Mouse (Mus musculus) megakaryocyte, embryonic 14.5 days (primary cell): ENCODE results near the gene Pom121l2. TPM values are rescaled to one million over a fixed set of nuclear protein-coding genes. Genes with fewer than 3 reads are reported as not detected.

Experiments
- H3K27me3 ChIP-seq: replicated peaks from 2 replicates; pipeline ENCODE3; 2012; ENCODE audit warnings: inconsistent platforms
- H3K36me3 ChIP-seq: replicated peaks from 2 replicates; pipeline ENCODE3; 2012; ENCODE audit warnings: low read length, inconsistent platforms, mixed read lengths
- H3K4me1 ChIP-seq: 2 replicates; pipeline ENCODE4 v1.6.1; 2012; ENCODE audit warnings: inconsistent platforms
- H3K4me3 ChIP-seq: replicated peaks from 2 replicates; pipeline ENCODE3; 2012; ENCODE audit warnings: moderate library complexity, mild to moderate bottlenecking, inconsistent platforms
- H3K9me3 ChIP-seq: 2 replicates; pipeline ENCODE4 v1.6.1; 2012; ENCODE audit warnings: inconsistent platforms
- FLI1 ChIP-seq: IDR thresholded peaks from 2 replicates; pipeline ENCODE4 v1.6.1; 2012; ENCODE audit warnings: low read length, inconsistent platforms, mixed read lengths
- GATA1 ChIP-seq: IDR thresholded peaks from 3 replicates; pipeline ENCODE4 v1.6.1; 2012; ENCODE audit warnings: mixed read lengths, low read length, inconsistent platforms, borderline replicate concordance
- polyA plus RNA-seq: library from polyadenylated mRNA; stranded (reverse); fragments of >175 nt; gene quantifications from 2 replicates; pipeline ENCODE4 v1.2.3, GENCODE M21; 2012; ENCODE audit warnings: low replicate concordance; ENCODE audit not compliant: insufficient read depth

The Pom121l2 gene
- not detected in 2 replicates for polyA plus RNA-seq

GRCm38 (mm10) chr13:21980981-21981802 lies at the start of gene Pom121l2:
Gene Pom121l2, plus strand, starts transcription at chr13:21981194.
- Histone ChIP-seq H3K4me1 (peaks cover 22% of the 10 kb centered on the region), H3K36me3 (no peaks in the 10 kb centered on the region), H3K27me3 (peaks cover 74% of the 10 kb centered on the region), H3K4me3 (peak within 1 kb of the TSS; percentile 87), H3K9me3 (peaks cover 5% of the 10 kb centered on the region; the same call in 1 of the 2 replicates)
- TF ChIP-seq FLI1: no peak
- no peak for TF ChIP-seq GATA1

DNA sequence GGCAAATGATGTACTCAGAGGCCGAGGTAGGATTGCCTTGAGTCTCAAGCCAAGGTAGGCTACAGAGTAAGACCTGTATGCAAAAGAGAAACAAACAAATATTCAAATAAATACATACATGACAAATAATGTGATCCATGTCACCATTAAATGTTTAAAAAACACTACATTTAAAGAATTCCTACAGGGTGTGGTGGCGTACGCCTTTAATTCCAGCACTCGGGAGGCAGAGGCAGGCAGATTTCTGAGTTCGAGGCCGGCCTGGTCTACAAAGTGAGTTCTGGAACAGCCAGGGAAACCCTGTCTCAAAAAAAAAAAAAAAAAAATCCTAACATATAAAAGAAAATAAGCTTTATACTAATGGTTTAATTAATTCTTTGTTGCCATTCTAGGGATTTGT lies 49.3 kb upstream of the Pom121l2 start:
- Histone ChIP-seq H3K4me3 (no peak overlapping the region), H3K9me3 (no peaks in the 10 kb centered on the region), H3K4me1 (peaks cover 46% of the 10 kb centered on the region), H3K27me3 (no peaks in the 10 kb centered on the region), H3K36me3 (no peaks in the 10 kb centered on the region)
- no peak for TF ChIP-seq GATA1

DNA sequence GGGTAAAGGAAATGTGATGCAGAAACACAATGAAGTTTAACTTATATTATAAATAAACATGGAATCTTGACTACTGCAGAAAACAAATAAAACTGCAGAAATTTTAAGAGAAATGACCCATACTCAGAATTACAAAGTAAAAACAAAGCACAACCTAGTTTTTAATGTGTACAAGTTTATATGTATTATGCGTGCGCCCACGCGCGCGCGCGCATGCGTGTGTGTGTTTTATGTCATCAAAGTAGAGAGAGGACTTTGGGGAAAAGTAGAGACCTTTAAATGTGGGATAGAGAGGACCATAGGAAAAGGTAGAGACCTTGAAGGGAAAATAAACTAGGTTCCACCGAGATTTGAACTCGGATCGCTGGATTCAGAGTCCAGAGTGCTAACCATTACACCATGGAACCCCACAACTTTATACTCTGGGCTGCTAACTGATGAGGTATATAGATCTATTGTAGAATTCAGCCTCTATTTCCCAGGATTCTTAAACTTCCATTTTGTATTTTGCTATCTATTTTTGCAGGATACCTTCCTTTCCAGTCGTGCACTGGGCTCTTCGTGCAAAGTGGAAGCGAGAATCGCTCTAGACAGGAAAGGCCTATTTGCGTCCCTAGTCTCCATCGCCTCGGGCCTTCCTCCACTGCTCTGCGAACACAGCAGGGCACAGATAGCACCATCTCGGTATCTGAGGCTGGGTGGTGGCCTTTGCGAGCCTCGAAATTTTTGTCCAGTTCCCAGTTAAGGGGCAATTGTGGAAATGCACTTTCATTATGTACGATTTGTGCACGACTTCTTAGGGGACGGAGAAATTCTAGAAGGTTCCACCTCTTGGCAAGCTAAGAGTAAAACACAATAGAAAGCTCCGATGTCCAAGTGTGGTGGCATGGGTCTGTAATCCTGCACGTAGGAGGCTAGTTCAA lies 47.1 kb upstream of the Pom121l2 start:
- peak overlapping the region; percentile 84 for H3K4me3 ChIP-seq
- H3K4me1 ChIP-seq: peaks cover 51% of the 10 kb centered on the region
- no peak for TF ChIP-seq GATA1
- no peak for TF ChIP-seq FLI1
- no peaks in the 10 kb centered on the region for H3K9me3 ChIP-seq
- H3K27me3 ChIP-seq: no peaks in the 10 kb centered on the region
- no peaks in the 10 kb centered on the region for H3K36me3 ChIP-seq

DNA sequence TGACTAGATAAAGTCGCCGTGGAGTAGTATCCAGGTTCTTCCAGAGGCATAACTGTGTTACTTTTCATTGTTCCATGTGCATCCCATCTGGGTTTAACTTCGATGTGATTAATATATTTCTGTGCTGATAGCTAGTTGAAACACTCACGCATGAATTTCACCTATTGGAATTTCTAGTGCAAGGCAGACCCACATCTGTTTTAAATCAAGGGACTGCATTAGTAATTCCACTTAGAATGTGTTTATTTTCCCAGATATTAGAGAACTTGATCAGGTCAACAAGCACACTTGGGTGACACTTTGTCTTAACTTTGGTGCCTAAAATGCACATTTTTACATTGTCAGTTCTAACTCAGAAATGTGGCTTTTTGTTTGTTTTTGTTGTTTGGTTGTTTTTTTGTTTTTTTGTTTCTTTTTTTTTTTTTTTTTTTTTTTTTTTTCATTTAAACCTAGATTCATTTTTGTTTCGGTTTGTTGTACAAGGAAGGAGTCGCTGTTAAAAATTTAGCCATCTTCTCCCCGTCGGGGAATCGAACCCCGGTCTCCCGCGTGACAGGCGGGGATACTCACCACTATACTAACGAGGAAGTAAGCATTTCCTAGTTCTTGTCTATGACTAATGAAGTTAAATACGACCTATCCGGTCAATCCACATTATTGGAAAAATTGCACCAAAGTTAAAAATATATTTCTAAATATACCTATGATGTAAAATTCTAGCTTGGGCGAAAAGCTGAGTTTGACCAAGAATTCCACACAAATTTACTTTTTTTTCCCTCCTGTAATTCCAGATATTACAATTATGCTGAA lies 45.8 kb upstream of the Pom121l2 start:
- Histone ChIP-seq H3K4me3 (peak overlapping the region; percentile 86), H3K4me1 (peaks cover 42% of the 10 kb centered on the region), H3K27me3 (no peaks in the 10 kb centered on the region), H3K9me3 (no peaks in the 10 kb centered on the region), H3K36me3 (no peaks in the 10 kb centered on the region)
- TF ChIP-seq FLI1 (no peak), GATA1 (no peak)

DNA sequence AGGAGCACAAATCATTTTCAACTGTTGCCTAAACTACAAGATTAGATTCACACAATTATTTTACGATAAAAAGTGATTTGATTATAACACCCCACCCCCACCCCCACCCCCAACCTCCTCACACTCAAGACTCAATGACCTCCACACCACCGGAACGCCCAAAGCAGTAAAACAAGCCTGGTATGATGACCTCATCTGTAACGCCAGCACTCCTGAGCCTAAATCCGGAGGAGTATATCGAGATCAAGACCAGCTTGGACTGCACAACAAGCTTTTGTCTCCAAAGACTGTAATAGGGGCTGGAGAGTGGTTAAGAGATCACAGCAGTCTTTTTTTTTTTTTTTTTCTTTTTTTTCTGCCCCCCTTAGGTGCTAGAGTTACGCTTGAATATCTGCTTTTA lies 45.2 kb upstream of the Pom121l2 start:
- Histone ChIP-seq H3K4me3 (peak overlapping the region; percentile 86), H3K27me3 (no peaks in the 10 kb centered on the region), H3K9me3 (no peaks in the 10 kb centered on the region), H3K36me3 (no peaks in the 10 kb centered on the region), H3K4me1 (peaks cover 38% of the 10 kb centered on the region)
- TF ChIP-seq FLI1: no peak

- Histone ChIP-seq H3K4me3 (peak overlapping the region; percentile 86), H3K36me3 (no peaks in the 10 kb centered on the region), H3K4me1 (peaks cover 38% of the 10 kb centered on the region), H3K9me3 (no peaks in the 10 kb centered on the region), H3K27me3 (no peaks in the 10 kb centered on the region)
- TF ChIP-seq GATA1: no peak
- no peak for TF ChIP-seq FLI1
Observed at GRCm38 (mm10) chr13:21936968-21937367, 44.0 kb upstream of the Pom121l2 start.

DNA sequence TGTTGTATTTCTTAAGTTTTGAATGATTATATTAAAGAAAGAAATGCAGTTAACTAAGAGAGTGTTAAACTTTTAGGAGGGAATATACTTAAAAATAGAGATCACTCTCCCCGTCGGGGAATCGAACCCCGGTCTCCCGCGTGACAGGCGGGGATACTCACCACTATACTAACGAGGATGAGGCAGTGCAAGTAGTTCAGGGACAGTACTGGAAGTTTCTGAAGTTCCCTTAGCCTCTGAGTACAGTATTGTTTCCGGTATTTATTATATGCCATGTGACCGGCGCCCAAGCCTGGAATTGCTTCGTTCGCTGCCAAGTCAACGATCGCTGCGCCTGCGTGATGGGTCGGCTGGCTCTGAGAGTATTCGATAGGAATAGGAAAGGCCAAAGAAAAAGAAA lies 40.8 kb upstream of the Pom121l2 start:
- H3K4me1 ChIP-seq: peaks cover 37% of the 10 kb centered on the region
- peaks cover 5% of the 10 kb centered on the region for H3K27me3 ChIP-seq
- H3K9me3 ChIP-seq: no peaks in the 10 kb centered on the region
- peak overlapping the region; percentile 90 for H3K4me3 ChIP-seq
- TF ChIP-seq FLI1 (no peak), GATA1 (no peak)
- no peaks in the 10 kb centered on the region for H3K36me3 ChIP-seq

- TF ChIP-seq GATA1 (no peak), FLI1 (no peak)
- Histone ChIP-seq H3K4me1 (peaks cover 40% of the 10 kb centered on the region), H3K4me3 (peak overlapping the region; percentile 90), H3K27me3 (peaks cover 9% of the 10 kb centered on the region), H3K36me3 (no peaks in the 10 kb centered on the region), H3K9me3 (no peaks in the 10 kb centered on the region)
Observed at GRCm38 (mm10) chr13:21940811-21941321, 40.1 kb upstream of the Pom121l2 start.

GRCm38 (mm10) chr13:21943644-21944043 lies 37.4 kb upstream of the Pom121l2 start:
- H3K36me3 ChIP-seq: no peaks in the 10 kb centered on the region
- peaks cover 9% of the 10 kb centered on the region for H3K27me3 ChIP-seq
- TF ChIP-seq GATA1 (no peak), FLI1 (no peak)
- H3K9me3 ChIP-seq: no peaks in the 10 kb centered on the region
- no peak overlapping the region for H3K4me3 ChIP-seq
- H3K4me1 ChIP-seq: peaks cover 25% of the 10 kb centered on the region
